Mouse (Mus musculus): ENCODE results near the gene Nipal3.

The Nipal3 gene

DNA sequence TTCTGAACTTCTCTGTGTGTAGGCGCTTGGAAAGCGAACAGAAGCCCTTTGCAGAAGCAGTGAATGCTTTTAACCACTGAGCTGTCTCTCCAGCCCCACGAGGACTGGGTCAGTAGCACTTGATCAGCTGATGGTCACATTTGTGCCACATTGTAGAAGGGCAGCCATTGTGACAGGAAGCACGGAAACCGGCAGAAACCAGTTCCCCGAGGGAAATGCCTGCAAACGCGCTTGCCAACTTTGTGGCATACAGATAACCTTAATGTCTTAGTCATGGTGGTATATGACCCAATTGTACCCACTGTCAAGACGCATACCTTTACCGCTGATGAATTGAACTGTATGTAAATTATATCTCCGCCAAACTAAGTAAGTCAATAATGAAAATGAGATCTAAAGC lies 11.0 kb upstream of the Nipal3 start:
- no peak for DNase-seq (ENCODE audit: low spot score in 2 of 2)

- DNase-seq (ENCODE audit: low spot score in 2 of 2), result no peak
Measured at GRCm38 (mm10) chr4:135501587-135501986, 6.7 kb upstream of the Nipal3 start.

DNA sequence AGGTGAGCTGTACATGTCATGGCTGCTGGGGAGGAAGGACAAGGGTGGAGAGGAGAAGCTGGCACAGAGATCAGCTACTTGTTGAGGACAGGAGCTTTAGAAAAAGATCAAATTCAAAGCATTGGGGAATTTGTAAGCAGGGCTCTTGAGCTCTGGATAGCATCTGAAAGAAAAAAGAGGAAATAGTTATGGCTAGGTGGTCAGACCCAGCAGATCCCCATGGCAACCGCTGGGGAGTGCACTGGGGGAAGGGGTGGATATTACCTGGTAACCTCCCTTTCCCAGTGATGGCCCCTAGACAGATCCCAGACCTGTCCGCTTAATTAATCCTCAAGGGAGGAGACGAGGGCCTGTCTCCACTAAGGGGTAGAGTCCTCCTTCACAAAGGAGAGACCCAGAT lies 5.0 kb upstream of the Nipal3 start:
- no peak for DNase-seq (ENCODE audit: low spot score in 2 of 2)

DNA sequence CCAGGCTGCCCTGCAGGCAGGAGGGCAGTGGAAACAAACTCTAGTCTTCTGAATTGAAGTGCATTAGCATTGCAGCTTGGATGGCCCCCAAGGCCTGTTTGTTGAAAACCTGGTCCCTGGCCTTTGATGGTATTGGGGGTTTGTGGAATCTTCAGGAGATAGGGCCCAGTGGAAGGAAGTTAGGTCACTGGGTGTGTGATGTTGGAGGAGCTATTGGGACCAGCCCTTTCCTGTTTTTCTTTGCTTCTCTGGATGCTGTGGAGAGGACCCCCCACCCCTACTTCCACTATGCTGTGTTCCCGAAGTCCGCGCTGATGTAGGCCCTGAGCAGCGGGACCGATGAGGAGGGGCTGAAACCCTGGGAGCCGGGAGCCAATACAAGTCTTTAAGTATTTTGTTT lies 3.3 kb upstream of the Nipal3 start:
- DNase-seq (ENCODE audit: low spot score in 2 of 2), result peak in 1 of 2 experiments; percentile 39

DNA sequence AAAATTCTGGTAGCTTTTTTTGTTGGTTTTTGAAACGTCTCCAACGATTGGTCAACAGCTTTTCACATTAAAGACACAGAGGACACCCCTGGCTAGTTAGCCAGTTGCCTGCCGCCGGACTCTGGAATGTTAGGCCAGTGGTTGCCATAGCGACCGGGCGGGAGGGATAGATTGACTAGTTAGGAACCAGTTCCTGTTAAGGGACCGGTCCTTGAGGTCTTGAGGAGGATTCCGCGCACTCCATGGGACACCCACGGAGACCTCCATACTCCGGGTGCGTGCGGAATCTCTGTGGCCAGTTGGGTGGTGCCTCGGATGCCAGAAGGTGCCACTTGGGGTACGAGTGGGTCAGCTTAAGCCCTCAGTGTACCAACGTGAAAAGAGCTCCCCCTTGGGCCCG lies 972 bp upstream of the Nipal3 start:
- peak; percentile 26 to 33 for DNase-seq (ENCODE audit: low spot score in 2 of 2)

DNA sequence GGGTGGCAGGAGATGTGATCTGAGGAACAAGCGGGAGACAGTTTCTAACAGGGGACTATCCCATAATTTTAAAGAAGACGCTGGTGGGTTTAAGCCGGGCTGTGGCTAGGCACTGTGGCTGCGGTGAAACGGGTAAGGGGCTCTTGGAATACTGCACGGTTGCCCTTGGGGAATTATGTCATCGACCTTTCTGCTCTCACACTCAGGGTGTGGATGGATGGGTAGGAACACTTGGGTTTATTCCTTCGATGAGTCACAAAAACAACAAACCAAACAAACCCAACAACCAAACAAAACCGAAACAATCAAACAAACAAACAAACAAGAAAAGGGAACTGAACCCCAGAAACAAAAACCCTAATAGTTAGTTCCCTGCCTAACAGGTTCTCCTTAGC lies 556 bp upstream of the Nipal3 start:
- no peak for DNase-seq (ENCODE audit: low spot score in 2 of 2)

DNA sequence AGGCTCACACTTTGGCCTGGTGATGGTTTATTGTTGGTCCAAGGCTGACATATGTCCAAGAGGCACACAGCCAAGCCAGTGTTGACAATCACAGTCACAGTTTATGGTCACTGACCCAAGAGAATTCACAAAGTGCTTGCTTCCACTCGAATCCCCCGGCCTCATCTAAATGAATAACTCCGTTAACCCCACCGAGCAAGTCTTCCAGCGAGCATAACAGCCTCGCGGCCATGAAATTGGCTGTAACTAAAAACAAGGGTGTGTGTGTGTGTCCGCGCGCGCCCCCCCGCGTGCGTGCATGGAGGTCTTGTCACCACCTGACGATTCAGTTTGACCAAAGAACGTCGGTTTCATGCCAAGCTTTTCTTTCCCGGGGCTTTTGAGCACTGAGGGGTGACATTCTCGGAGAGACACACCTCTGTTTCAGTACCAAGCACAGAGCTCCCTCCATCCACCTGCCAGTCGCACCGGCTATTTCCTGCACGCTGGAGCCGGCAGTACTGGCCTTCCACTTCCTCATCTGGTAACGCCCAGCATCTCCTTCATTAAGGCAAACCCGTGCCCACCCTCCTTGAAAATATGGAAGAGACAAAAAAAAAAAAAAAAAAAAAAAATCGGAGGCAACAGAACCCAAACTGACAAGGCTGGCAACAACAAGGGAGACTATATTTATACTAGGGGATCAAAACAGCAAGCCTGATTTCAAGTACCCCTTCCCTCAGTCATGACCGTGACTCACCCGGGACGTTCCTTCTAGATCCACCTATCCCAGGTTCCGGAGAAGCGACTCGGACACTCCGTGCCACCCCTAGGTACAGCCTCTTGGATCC lies 932 bp downstream of the Nipal3 start:
- DNase-seq (ENCODE audit: low spot score in 2 of 2), result peak in 1 of 2 experiments; percentile 29

DNA sequence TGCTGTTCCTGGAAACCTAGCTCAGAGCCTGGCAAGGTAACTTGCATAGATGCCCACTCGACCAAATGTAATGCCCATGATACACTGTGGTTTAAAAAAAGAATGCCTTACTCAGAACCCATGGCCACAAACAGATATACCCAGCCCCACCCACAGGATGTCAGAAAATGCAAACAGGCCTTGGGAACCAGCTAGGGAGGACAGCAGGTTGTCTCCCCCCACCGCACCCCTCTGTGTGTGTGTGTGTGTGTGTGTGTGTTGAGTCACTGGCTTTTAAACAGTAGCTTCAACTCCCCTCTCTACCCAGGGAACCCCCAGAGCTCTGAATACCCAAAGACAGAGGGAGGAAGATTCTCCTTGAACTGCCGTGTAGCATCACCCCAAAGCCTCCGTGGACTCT lies 1.6 kb downstream of the Nipal3 start:
- no peak for DNase-seq (ENCODE audit: low spot score in 2 of 2)

- DNase-seq (ENCODE audit: low spot score in 2 of 2), result no peak
Measured at GRCm38 (mm10) chr4:135489256-135489655, 5.6 kb downstream of the Nipal3 start.

DNA sequence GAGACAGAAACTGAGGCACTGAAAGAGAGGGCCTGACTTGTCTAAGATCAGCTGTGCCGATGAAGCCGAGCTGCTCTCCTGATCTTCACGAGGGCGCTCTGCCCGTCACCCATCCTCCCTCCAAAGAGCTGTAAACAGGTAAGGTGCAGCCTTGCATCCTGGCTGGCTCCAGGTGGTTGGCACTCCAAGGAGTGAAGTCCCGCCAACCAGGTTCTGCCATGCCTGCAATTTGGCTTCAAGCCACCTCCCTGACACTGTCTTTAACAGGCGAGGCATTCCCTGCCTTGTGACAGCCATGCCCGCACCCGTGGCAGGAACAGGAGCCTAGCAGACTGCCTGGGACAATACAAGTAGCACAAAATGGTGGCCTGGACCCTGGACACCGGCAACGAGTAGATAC lies 8.5 kb downstream of the Nipal3 start:
- DNase-seq (ENCODE audit: low spot score in 2 of 2), result no peak

DNA sequence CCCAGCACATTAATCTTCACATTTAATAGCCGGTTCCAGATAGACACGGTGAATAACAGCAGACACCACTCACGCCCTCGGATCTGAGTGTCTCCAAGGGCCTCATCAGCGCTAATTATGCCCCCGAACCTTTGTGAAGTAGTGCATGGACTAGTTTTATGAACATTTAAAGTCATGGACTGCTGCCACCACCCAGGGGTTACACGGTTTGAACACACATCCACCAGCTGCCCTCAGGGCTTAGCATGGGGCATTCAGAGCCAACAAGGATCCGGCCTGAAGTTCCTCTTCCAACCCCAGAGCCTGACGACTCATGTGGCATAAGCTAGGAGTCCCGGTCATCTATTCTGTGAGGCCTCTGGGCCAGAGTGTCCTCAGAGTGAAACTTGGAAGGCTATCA lies 9.8 kb downstream of the Nipal3 start:
- no peak for DNase-seq (ENCODE audit: low spot score in 2 of 2)

GRCm38 (mm10) chr4:135480370-135480769 lies 14.5 kb downstream of the Nipal3 start:
- no peak for DNase-seq (ENCODE audit: low spot score in 2 of 2)

DNA sequence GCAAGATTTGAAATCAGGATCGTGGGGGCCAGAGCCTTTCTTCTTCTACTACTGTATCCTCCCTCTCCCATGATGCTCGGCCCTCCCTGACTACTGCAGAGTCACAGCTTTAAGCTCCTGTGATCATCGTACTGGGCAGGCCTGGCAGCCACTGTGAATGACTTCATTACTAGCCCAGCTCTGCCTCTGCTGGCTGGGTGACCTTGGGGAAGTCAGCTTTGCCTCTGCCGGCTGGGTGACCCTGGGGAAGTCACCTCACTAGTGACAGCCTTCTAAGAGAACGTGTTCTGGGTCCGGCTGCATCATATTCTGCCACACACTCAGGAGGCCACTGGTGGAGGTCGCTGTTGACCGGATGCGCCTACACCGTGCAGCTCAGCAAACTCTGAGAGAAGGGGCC lies 17.0 kb downstream of the Nipal3 start:
- no peak for DNase-seq (ENCODE audit: low spot score in 2 of 2)

DNA sequence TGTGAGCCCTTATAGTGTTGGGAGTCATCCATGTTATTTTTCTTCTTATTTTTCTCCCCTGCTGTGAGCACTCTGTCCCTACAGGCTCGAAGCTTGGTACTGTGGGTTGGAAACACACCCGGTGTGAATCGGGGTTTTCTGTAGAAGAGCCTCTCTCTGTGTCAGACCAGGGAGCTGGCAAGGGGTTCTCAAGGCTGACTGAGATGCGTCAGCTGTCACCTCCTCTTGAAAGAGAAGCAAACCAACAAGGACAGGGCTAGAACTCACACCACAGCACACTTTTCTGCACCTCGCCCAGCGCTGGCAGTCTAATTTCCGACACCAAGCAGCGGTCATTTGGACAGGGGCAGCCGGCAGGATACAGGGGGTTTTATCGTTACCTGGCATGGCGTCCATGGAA lies 31.4 kb downstream of the Nipal3 start:
- DNase-seq (ENCODE audit: low spot score in 2 of 2), result no peak

DNA sequence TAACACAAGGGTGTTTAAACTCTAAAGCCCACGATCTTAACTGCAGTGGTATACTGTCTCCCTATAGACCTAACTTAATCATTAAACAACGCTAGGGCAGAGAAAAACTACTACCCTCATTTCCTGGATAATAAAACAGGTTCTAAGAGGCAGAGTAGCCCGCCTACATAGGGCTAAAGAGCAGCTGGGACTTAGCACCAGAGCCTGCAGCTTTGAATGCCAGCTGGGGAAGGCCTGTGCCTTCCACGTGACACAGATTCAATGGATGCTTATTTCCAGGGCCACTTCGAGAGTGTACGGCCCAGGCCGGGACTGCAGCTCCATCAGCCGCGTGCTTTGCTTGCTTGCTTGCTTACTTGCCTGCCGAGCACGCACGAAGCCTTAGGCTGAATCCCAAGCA lies 41.3 kb downstream of the Nipal3 start:
- DNase-seq (ENCODE audit: low spot score in 2 of 2), result no peak

- peak in 1 of 2 experiments; percentile 34 for DNase-seq (ENCODE audit: low spot score in 2 of 2)
Measured at GRCm38 (mm10) chr4:135453164-135453563, 41.7 kb downstream of the Nipal3 start.

DNA sequence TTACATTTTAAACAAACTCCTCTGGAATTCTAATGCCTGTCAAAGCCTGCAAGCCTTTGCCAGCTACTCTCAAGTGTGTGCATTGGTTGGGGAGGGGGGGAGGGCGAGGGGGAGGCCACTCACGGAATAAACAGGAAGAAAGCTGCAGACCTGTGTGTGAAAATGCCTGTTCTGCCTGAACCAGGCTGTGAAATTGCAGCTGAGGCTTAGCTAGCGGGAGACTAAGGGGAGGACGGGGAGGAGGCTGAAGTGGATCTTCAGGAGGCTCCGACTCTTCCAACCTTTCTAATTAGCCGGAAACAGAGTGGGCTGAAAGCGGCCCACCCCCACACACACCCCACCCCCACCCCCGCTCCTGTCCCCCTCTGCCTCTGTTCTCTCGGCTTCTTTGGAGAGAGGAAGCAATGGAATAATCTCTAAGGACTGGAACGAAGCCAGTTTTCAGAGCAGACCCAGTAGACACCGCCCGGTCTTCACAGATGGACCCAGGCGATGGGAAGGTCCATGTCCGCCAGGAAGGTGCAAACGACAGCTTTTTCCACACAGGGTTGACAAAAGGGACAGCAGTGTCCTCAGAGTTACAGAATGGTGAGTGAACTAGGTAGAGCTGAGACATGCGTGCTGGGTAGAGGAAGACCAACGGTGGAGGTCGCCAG lies 43.4 kb downstream of the Nipal3 start:
- DNase-seq (ENCODE audit: low spot score in 2 of 2), result no peak

DNA sequence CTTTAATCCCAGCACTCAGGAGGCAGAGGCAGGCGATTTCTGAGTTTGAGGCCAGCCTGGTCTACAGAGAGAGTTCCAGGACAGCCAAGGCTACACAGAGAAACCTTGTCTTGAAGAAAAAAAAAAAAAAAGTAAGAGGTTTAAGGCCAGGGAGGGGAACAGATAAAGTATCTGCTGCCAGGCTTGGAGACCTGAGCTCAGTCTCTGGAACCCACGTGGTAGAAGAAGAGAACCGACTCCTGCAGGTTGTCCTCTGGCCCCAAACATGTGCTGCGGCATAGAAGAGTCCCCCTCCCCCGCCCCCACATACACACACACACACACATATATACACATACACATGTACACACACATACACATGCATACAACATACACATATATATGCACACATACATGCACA lies 52.4 kb downstream of the Nipal3 start:
- no peak for DNase-seq (ENCODE audit: low spot score in 2 of 2)

DNA sequence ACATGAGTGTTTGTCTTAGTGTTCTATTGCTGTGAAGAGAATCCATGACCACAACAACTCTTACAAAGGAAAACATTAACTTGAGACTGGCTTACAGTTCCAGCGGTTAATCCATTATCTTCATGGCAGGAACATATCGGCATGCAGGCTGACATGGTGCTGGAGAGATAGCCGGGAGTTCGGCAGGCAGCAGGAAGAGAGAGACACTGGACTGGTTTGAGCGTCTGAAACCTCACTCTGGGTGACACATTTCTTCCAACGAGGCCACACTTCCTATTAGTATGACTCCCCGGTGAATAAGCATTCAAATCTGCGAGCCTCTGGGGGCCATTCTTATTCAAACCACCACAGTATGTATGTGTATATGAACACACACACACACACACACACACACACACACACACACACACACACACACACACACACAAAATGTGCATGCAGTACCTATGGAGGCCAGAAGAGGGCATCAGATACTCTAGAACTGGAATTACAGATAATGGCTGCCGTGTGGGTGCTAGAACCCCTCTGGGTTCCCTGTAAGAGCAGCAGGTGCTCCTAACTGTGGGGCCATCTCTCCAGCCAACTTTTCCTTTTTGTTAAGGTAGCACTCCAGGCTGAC lies 54.8 kb downstream of the Nipal3 start:
- no peak for DNase-seq (ENCODE audit: low spot score in 2 of 2)

GRCm38 (mm10) chr4:135439188-135439647 lies 55.6 kb downstream of the Nipal3 start:
- peak; percentile 47 to 54 for DNase-seq (ENCODE audit: low spot score in 2 of 2)

- DNase-seq (ENCODE audit: low spot score in 2 of 2), result no peak
Measured at GRCm38 (mm10) chr4:135437924-135438323, 56.9 kb downstream of the Nipal3 start.

GRCm38 (mm10) chr4:135436291-135436690 lies 58.5 kb downstream of the Nipal3 start:
- peak; percentile 24 to 42 for DNase-seq (ENCODE audit: low spot score in 2 of 2)

- DNase-seq (ENCODE audit: low spot score in 2 of 2), result no peak
Measured at GRCm38 (mm10) chr4:135434395-135434789, 60.4 kb downstream of the Nipal3 start.

All from heart, adult 9 months (tissue).